Mouse (Mus musculus): ENCODE results near the gene Tmem217. TPM values are rescaled to one million over a fixed set of nuclear protein-coding genes. Genes with fewer than 3 reads are reported as not detected.
A peak's percentile ranks its signal among the peaks of the same experiment; 100 is the strongest.

The Tmem217 gene
- total RNA-seq, 1 experiment: 0.31 TPM

DNA sequence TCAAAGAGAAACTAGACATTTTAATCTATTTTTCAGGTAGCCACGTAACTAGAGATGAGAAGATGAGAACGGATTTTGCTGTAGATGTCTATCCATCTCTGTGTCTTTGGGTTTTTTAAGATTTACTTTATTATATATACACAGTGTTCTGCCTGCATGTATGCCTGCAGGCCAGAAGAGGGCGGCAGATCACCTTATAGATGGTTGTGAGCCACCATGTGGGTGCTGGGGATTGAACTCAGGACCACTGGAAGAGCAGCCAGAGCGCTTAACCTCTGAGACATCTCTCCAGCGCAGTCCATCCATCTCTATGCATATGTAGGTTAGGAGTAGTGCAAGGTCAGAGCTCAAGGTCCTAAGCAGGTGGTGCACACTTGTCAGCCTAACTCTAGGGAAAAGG lies 48.5 kb downstream of the Tmem217 start:
- no peaks in the 10 kb centered on the region for H3K9me3 ChIP-seq (ENCODE audit: control insufficient read depth, insufficient read depth, low read depth, low read length)
- peaks cover 8 to 19% of the 10 kb centered on the region in 2 experiments; a peak in 3 of 4 replicates for H3K4me1 ChIP-seq (ENCODE audit: control insufficient read depth in 2 of 2, insufficient read depth in 2 of 2, low read length in 2 of 2, poor library complexity in 1 of 2)
- DNase-seq (ENCODE audit: low read depth, low spot score): no peak
- no peak overlapping the region for H3K4me3 ChIP-seq (ENCODE audit: insufficient read depth in 1 of 2, low read depth in 1 of 2, low read length in 2 of 2, poor library complexity in 1 of 2, severe bottlenecking in 1 of 2)
- no peaks in the 10 kb centered on the region for H3K36me3 ChIP-seq (ENCODE audit: control insufficient read depth, insufficient read depth, low read length, poor library complexity, severe bottlenecking)
- no peak overlapping the region for H3K9ac ChIP-seq (ENCODE audit: insufficient read depth, low read depth, low read length, poor library complexity, severe bottlenecking)
- in situ Hi-C loops (cut with MboI; ENCODE audit: low sequenced_read_pairs in 2 of 2, unreplicated experiment in 2 of 2): no loop called here
- no peak for TF ChIP-seq ZC3H11A (IDR thresholded peaks at IDR 0.05; ENCODE audit: borderline replicate concordance, low read depth, low read length)
- H3K27ac ChIP-seq (ENCODE audit: insufficient read depth, low read depth, low read length, poor library complexity, severe bottlenecking): no peak overlapping the region

DNA sequence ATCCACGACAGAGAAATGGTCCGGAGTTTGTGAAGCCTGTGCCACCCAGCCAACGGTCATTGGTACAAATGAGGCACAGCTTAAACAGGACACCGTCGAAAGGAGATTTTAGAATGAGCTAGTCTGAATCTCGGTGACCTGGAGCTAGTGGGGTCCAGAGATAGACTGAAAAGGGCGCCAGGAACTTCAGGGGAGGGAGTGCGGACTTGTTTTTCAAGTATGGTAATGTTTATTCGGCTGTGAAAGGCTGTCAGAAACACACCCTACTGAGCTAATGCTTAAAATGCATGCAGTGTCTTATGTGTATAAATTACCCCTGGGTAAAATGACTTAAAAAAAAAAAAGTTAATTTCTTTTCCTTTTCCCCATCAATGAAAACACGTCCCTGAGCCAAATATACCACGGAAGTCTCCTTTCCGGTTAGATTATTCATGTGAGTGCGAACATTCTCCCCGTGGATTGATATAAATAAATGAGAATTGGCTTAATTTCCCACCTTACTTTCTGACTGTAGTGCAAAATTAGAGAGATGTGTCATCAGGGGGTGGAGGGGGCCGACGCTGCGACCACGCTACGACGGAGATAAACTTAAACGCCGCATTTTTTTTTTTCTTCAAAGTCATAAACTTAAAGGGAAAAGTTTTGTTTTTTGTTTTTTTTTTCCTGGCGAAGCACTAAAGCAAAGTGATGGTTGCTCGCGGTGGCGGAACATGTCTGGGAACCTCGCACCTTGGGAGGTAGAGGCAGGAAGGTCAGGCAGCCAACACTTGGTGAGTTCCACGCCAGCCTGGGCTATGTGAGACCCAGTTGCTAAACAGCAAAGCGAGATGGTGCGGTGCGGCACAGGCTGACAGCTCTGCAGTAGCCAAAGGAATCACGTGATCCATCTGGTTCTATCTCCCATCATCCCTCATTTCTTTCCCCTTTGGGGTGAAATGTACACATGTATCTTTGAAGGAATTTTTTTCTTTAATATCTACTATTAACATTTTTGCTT lies 49.2 kb downstream of the Tmem217 start:
- TF ChIP-seq ZC3H11A (IDR thresholded peaks at IDR 0.05; ENCODE audit: borderline replicate concordance, low read depth, low read length) (no peak), CHD2 (IDR thresholded peaks at IDR 0.05; ENCODE audit: low read depth, low read length) (no peak), ZNF384 (IDR thresholded peaks at IDR 0.05; ENCODE audit: low read depth, low read length) (no peak), MAFK (IDR thresholded peaks at IDR 0.05; ENCODE audit: insufficient read depth, low read depth, low read length) (no peak), HCFC1 (IDR thresholded peaks at IDR 0.05; ENCODE audit: borderline replicate concordance, insufficient read depth, low read length) (no peak)
- H3K4me1 ChIP-seq (ENCODE audit: control insufficient read depth in 2 of 2, insufficient read depth in 2 of 2, low read length in 2 of 2, poor library complexity in 1 of 2): peaks cover 8 to 19% of the 10 kb centered on the region in 2 experiments; a peak in 3 of 4 replicates
- H3K27ac ChIP-seq (ENCODE audit: insufficient read depth, low read depth, low read length, poor library complexity, severe bottlenecking): no peak overlapping the region; the same call in 1 of the 2 replicates
- H3K9ac ChIP-seq (ENCODE audit: insufficient read depth, low read depth, low read length, poor library complexity, severe bottlenecking): no peak overlapping the region
- no peaks in the 10 kb centered on the region for H3K9me3 ChIP-seq (ENCODE audit: control insufficient read depth, insufficient read depth, low read depth, low read length)
- in situ Hi-C loops (cut with MboI; ENCODE audit: low sequenced_read_pairs in 2 of 2, unreplicated experiment in 2 of 2): no loop called here
- H3K4me3 ChIP-seq (ENCODE audit: insufficient read depth in 1 of 2, low read depth in 1 of 2, low read length in 2 of 2, poor library complexity in 1 of 2, severe bottlenecking in 1 of 2): 0 out of 4 replicates have a peak overlapping the region, but pooled peaks of 1 of the 2 experiments have one; percentile 5
- no peak for DNase-seq (ENCODE audit: low read depth, low spot score)
- H3K36me3 ChIP-seq (ENCODE audit: control insufficient read depth, insufficient read depth, low read length, poor library complexity, severe bottlenecking): no peaks in the 10 kb centered on the region

DNA sequence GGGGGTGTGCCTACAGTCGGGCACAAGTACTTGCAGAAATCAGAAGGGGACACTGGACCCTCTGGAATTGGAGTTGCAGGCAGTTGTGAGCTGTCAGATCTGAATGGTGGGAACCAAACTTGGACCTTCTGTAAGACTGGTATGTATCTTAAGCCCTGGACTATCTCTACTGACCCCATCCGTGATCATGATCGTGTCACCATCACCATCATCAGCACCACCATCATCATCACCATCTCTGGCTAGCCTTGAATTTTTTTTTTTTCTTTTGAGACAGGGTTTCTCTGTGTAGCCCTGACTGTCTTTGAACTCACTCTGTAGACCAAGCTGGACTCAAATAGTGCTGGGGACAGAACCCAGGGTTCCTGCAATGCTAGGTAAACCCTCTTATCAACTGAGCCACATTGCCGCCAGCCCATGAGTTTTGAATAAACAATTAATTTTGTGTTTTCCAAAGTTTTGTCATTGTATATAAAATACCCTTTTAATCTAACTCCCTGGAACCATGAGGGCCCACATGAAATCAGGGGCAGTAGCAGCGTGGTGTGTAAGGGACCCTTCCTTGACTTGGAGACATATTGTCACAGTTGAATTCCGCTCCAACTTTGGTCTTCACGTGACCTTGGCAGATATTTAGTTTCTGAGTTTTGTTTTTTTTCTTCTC lies 50.0 kb downstream of the Tmem217 start:
- DNase-seq (ENCODE audit: low read depth, low spot score): no peak
- in situ Hi-C loops (cut with MboI; ENCODE audit: low sequenced_read_pairs in 2 of 2, unreplicated experiment in 2 of 2): no loop called here
- H3K27ac ChIP-seq (ENCODE audit: insufficient read depth, low read depth, low read length, poor library complexity, severe bottlenecking): no peak overlapping the region

DNA sequence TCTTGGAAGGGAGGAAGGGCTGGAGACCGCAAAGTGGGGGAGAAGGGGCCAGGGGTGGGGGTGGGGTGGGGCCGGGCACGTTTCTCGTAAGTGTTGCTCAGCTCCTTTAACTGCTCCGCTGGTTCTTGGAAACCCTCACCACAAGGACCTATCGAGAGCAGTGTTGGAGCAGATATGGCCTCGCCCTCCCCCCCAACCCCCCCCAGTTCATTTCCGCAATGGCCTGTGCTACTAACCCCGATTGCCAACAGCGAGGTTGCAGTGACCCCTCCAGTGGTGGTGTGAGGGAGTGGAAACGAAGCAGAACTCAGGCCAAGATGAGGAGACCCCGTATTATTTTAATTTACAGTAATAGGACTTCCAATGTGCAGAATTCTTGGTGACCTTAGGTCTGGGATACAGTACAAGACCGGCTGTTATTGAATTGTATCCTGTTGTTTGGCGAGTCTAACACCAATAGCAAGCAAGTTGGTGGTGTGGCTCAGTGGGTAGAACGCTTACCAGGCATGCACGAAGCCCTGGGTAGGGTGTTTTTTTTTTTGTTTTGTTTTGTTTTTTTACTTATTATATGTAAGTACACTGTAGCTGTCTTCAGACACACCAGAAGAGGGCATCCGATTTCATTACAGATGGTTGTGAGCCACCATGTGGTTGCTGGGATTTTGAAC lies 51.2 kb downstream of the Tmem217 start:
- Histone ChIP-seq H3K36me3 (ENCODE audit: control insufficient read depth, insufficient read depth, low read length, poor library complexity, severe bottlenecking) (0 out of 2 replicates have a peak, but pooled peaks cover 4% of the 10 kb centered on the region), H3K4me3 (ENCODE audit: insufficient read depth in 1 of 2, low read depth in 1 of 2, low read length in 2 of 2, poor library complexity in 1 of 2, severe bottlenecking in 1 of 2) (no peak overlapping the region), H3K9me3 (ENCODE audit: control insufficient read depth, insufficient read depth, low read depth, low read length) (no peaks in the 10 kb centered on the region), H3K9ac (ENCODE audit: insufficient read depth, low read depth, low read length, poor library complexity, severe bottlenecking) (no peak overlapping the region), H3K27ac (ENCODE audit: insufficient read depth, low read depth, low read length, poor library complexity, severe bottlenecking) (no peak overlapping the region), H3K4me1 (ENCODE audit: control insufficient read depth in 2 of 2, insufficient read depth in 2 of 2, low read length in 2 of 2, poor library complexity in 1 of 2) (peaks cover 8 to 17% of the 10 kb centered on the region in 2 experiments; a peak in 3 of 4 replicates)
- no peak for TF ChIP-seq ZC3H11A (IDR thresholded peaks at IDR 0.05; ENCODE audit: borderline replicate concordance, low read depth, low read length)
- TF ChIP-seq CHD2 (IDR thresholded peaks at IDR 0.05; ENCODE audit: low read depth, low read length): no peak
- no peak for TF ChIP-seq MAFK (IDR thresholded peaks at IDR 0.05; ENCODE audit: insufficient read depth, low read depth, low read length)
- in situ Hi-C loops (cut with MboI; ENCODE audit: low sequenced_read_pairs in 2 of 2, unreplicated experiment in 2 of 2): no loop called here
- no peak for DNase-seq (ENCODE audit: low read depth, low spot score)

More for the DNA sequence above, 50.0 kb downstream of the Tmem217 start:
- Histone ChIP-seq H3K4me1 (ENCODE audit: control insufficient read depth in 2 of 2, insufficient read depth in 2 of 2, low read length in 2 of 2, poor library complexity in 1 of 2) (peaks cover 8 to 19% of the 10 kb centered on the region in 2 experiments; a peak in 3 of 4 replicates), H3K9me3 (ENCODE audit: control insufficient read depth, insufficient read depth, low read depth, low read length) (no peaks in the 10 kb centered on the region), H3K9ac (ENCODE audit: insufficient read depth, low read depth, low read length, poor library complexity, severe bottlenecking) (no peak overlapping the region), H3K4me3 (ENCODE audit: insufficient read depth in 1 of 2, low read depth in 1 of 2, low read length in 2 of 2, poor library complexity in 1 of 2, severe bottlenecking in 1 of 2) (no peak overlapping the region), H3K36me3 (ENCODE audit: control insufficient read depth, insufficient read depth, low read length, poor library complexity, severe bottlenecking) (no peaks in the 10 kb centered on the region)
- TF ChIP-seq ZNF384 (IDR thresholded peaks at IDR 0.05; ENCODE audit: low read depth, low read length): no peak
